ENCODE assay signal across 11 mouse cellular contexts in the genomic region with DNA sequence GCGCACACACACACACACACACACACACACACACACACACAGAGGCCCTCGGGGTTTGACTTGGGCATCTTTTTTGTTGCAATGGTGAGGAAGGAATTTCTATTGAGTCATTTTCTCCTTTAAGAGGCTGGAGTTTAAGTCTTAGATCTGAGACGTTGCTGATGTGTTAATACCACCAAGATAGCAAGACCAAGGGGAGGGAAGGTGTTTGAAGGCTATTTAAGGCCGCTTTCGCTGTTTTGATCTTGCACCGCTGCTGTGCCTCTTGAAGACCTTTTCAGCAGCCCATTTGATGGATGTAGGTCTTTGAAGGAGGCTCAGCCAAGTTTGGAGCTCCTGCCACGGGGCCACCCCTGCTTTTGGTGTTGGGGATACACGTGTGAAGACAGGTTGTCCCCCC. TPM values are rescaled to one million over a fixed set of nuclear protein-coding genes. Genes with fewer than 3 reads are reported as not detected.
DNase-seq lines count a peak whose midpoint lies in the region; ATAC-seq lines count a peak whose summit lies in the region.
"Had no signal": no experiment of that assay in that cellular context is flagged by ENCODE, and none has a peak within 500 bp of the region (broad histone marks: within the 10 kb centered on the region; RNA-seq: fewer than 3 reads in every experiment).

No protein-coding gene starts in this region.

- H3K9me3 ChIP-seq in hindbrain, embryonic 12.5 days (replicated peaks) = no peaks in the 10 kb centered on the region
- H3K9me3 ChIP-seq in midbrain, embryonic 11.5 days (ENCODE audit: control insufficient read depth, low read length) = no peaks in the 10 kb centered on the region; the same call in 1 of the 2 replicates

- H3K4me2 ChIP-seq in hindbrain, embryonic 12.5 days (replicated peaks) = peak overlapping the region; percentile 79
- H3K4me2 ChIP-seq in midbrain, embryonic 11.5 days = peak overlapping the region; percentile 82

- ATAC-seq in hindbrain, embryonic 12.5 days (ENCODE audit: low FRiP score) = no peak
- ATAC-seq in midbrain, embryonic 11.5 days (ENCODE audit: low FRiP score) = no peak

- H3K9ac ChIP-seq in hindbrain, embryonic 12.5 days = peak overlapping the region; percentile 38; the same call in 1 of the 2 replicates
- H3K9ac ChIP-seq in midbrain, embryonic 11.5 days (ENCODE audit: low read length) = peak overlapping the region; percentile 60

- intact Hi-C loops in heart, postnatal 10 days (cut with DNase I) = no loop called here

- peaks cover 22% of the 10 kb centered on the region for H3K36me3 ChIP-seq in hindbrain, embryonic 12.5 days
- peaks cover 26% of the 10 kb centered on the region for H3K36me3 ChIP-seq in midbrain, embryonic 11.5 days (ENCODE audit: control insufficient read depth, insufficient read depth, low read length)

- 0 out of 2 replicates have a peak overlapping the region, but pooled peaks have one; percentile 66 for H3K27ac ChIP-seq in brown adipose tissue, adult 24 weeks (replicated peaks; ENCODE audit: low read depth, low read length)
- peak overlapping the region; percentile 44; the same call in 1 of the 2 replicates for H3K27ac ChIP-seq in hindbrain, embryonic 12.5 days
- H3K27ac ChIP-seq in midbrain, embryonic 11.5 days (ENCODE audit: low read depth, low read length) = peak overlapping the region; percentile 11; the same call in 1 of the 2 replicates

- DNase-seq in brain, adult 2 months (ENCODE audit: low read depth, low spot score) = peak; percentile 34
- peak; percentile 89 for DNase-seq in midbrain, embryonic 11.5 days (ENCODE audit: low spot score, missing footprints)
- DNase-seq in retina, postnatal 1 day = no peak
- DNase-seq in heart, postnatal 10 days = no peak
- DNase-seq in urinary bladder, postnatal 25 days (ENCODE audit: low spot score) = no peak
- DNase-seq in urinary bladder, postnatal 4 days (ENCODE audit: low spot score in 2 of 2) = no peak
- DNase-seq: cerebellum, postnatal 14 days; kidney, postnatal 36 days; right cerebral cortex, postnatal 4 days had no signal

- H3K27me3 ChIP-seq in hindbrain, embryonic 12.5 days = no peaks in the 10 kb centered on the region; the same call in 1 of the 2 replicates
- H3K27me3 ChIP-seq in midbrain, embryonic 11.5 days (ENCODE audit: control insufficient read depth, insufficient read depth, low read length) = no peaks in the 10 kb centered on the region

- WGBS in hindbrain, embryonic 12.5 days = 24% methylated on average over 8 of the region's 8 CpGs
- 14% methylated on average over 8 of the region's 8 CpGs for WGBS in midbrain, embryonic 11.5 days

- no peak overlapping the region for H3K4me3 ChIP-seq in brown adipose tissue, adult 24 weeks (ENCODE audit: insufficient read depth, low read depth, low read length)
- peak overlapping the region; percentile 95 for H3K4me3 ChIP-seq in hindbrain, embryonic 12.5 days
- H3K4me3 ChIP-seq in midbrain, embryonic 11.5 days (ENCODE audit: low read depth, low read length) = peak overlapping the region; percentile 93; the same call in 1 of the 2 replicates

- H3K4me1 ChIP-seq in brown adipose tissue, adult 24 weeks (ENCODE audit: control insufficient read depth, insufficient read depth, insufficient read length, low read length) = peaks cover 18% of the 10 kb centered on the region
- peaks cover 84% of the 10 kb centered on the region for H3K4me1 ChIP-seq in hindbrain, embryonic 12.5 days
- H3K4me1 ChIP-seq in midbrain, embryonic 11.5 days (ENCODE audit: control insufficient read depth, insufficient read depth, low read length) = peaks cover 78% of the 10 kb centered on the region

RNA-seq across cellular contexts. Expression of a gene that starts 7.9 kb away (rescaled TPM):
- polyA plus RNA-seq in brown adipose tissue, adult 24 weeks (2012; ENCODE audit: insufficient read depth, insufficient read length, missing spikeins) = 18.4 and 19.4 TPM in 2 replicates
- polyA plus RNA-seq in hindbrain, embryonic 12.5 days (2016; fragmentation: Nextera tagmentation; extraction: Ambion mirVana) = 17.5 and 20.3 TPM in 2 replicates
- polyA plus RNA-seq in midbrain, embryonic 11.5 days (2014; fragmentation: Nextera tagmentation; extraction: Ambion mirVana) = 20.8 and 23.1 TPM in 2 replicates
- total RNA-seq in heart, postnatal 10 days (2021) = 1 to 10 TPM; 5.4 to 6.0 TPM

Comparison
In these comparisons a context has a peak if more than half of its experiments do, and no peak if none do; other contexts are left out.
1. DNase-seq: peak in brain, adult 2 months (single experiment) and midbrain, embryonic 11.5 days (single experiment); none in retina, postnatal 1 day (single experiment), heart, postnatal 10 days (0 of 2), urinary bladder, postnatal 25 days (single experiment) and urinary bladder, postnatal 4 days (0 of 2).
2. H3K27ac ChIP-seq: peak in every context shown above with its lines; median percentile 66 in brown adipose tissue, adult 24 weeks; 44 in hindbrain, embryonic 12.5 days; 11 in midbrain, embryonic 11.5 days.